Mouse (Mus musculus) adrenal gland, adult 8-10 months (tissue): ENCODE results near the gene Tbx1. TPM values are rescaled to one million over a fixed set of nuclear protein-coding genes. Genes with fewer than 3 reads are reported as not detected.

Experiments
- DNase-seq: peaks from one replicate; pipeline ENCODE4 v3.0.0; 2022
- total RNA-seq, 4 experiments: library from RNA; stranded (reverse); gene quantifications; 2 replicates each; pipeline ENCODE4 v1.2.4; 2022

Gene Tbx1
- not detected for total RNA-seq

GRCm38 (mm10) chr16:18589804-18590790 is at the start of gene Tbx1:
TSS of gene Tbx1 (minus strand) at chr16:18590671.
- DNase-seq: no peak

GRCm38 (mm10) chr16:18639382-18639929 is 49.0 kb upstream of the Tbx1 start:
- DNase-seq: no peak

GRCm38 (mm10) chr16:18638396-18638795 is 47.9 kb upstream of the Tbx1 start:
- no peak for DNase-seq

GRCm38 (mm10) chr16:18636804-18637203 is 46.3 kb upstream of the Tbx1 start:
- DNase-seq: no peak

GRCm38 (mm10) chr16:18636401-18636800 is 45.9 kb upstream of the Tbx1 start:
- no peak for DNase-seq

- DNase-seq: no peak
These were observed 42.9 kb upstream of the Tbx1 start for GRCm38 (mm10) chr16:18633333-18633732.

GRCm38 (mm10) chr16:18632816-18633215 is 42.3 kb upstream of the Tbx1 start:
- DNase-seq: no peak

- no peak for DNase-seq
These were observed 41.6 kb upstream of the Tbx1 start for GRCm38 (mm10) chr16:18632059-18632458.

GRCm38 (mm10) chr16:18631141-18631540 is 40.7 kb upstream of the Tbx1 start:
- DNase-seq: no peak

- no peak for DNase-seq
These were observed 39.8 kb upstream of the Tbx1 start for GRCm38 (mm10) chr16:18630291-18630690.

- peak; percentile 39 for DNase-seq
These were observed 39.1 kb upstream of the Tbx1 start, which contains the start of gene Sept5 for GRCm38 (mm10) chr16:18629390-18630231. TSS of gene Sept5 (minus strand) at chr16:18629954.

GRCm38 (mm10) chr16:18628948-18629340 is 38.5 kb upstream of the Tbx1 start:
- no peak for DNase-seq

GRCm38 (mm10) chr16:18628206-18628947 is 37.9 kb upstream of the Tbx1 start:
- DNase-seq: no peak

- DNase-seq: peak; percentile 17
These were observed 36.7 kb upstream of the Tbx1 start for GRCm38 (mm10) chr16:18627163-18627562.

- peak; percentile 64 for DNase-seq
These were observed 36.0 kb upstream of the Tbx1 start, which contains the start of gene Gm49601 for GRCm38 (mm10) chr16:18626376-18626878. TSS of gene Gm49601 (minus strand) at chr16:18626427.

- DNase-seq: peak; percentile 15
These were observed 35.4 kb upstream of the Tbx1 start for GRCm38 (mm10) chr16:18625791-18626311.

GRCm38 (mm10) chr16:18625097-18625496 is 34.6 kb upstream of the Tbx1 start:
- DNase-seq: no peak

- DNase-seq: no peak
These were observed 34.2 kb upstream of the Tbx1 start for GRCm38 (mm10) chr16:18624641-18625040.

GRCm38 (mm10) chr16:18623751-18624540 is 33.5 kb upstream of the Tbx1 start:
- no peak for DNase-seq

GRCm38 (mm10) chr16:18622916-18623750 is 32.7 kb upstream of the Tbx1 start:
- no peak for DNase-seq
